34 mouse cellular contexts compared by ENCODE assay signal in the genomic region with DNA sequence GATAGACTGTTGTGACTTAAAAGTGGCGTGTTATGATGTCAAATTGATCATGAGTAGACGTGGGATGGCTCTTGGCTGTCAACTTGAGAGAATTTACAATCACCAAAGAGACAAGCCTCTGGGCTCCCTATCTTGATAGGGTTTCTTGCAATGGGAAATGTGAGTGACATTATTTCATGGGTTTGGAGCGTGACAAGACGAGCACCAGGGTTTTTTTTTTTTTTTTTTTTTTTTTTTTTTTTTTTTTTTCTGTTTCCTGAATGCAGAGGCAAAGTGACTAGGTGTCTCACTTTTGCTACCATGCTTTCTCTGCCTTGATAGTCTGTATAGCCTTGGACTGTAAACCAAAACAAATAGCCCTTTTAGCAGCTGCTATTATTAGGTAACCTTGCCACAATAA. TPM values are rescaled to one million over a fixed set of nuclear protein-coding genes. Genes with fewer than 3 reads are reported as not detected.
"Had no signal": no experiment of that assay in that cellular context is flagged by ENCODE, and none has a peak within 500 bp of the region (broad histone marks: within the 10 kb centered on the region; RNA-seq: fewer than 3 reads in every experiment).

No protein-coding gene starts in this region.

- DNase-seq: left cerebral cortex, postnatal 4 days; liver; liver, embryonic 13.5 days; liver, postnatal 0 days; lung, adult 2 months; lung, embryonic 14.5 days; lung, postnatal 10 days; lung, postnatal 14 days; lung, postnatal 36 days; lung, postnatal 4 days; midbrain, embryonic 14.5 days had no signal

- H3K9ac ChIP-seq: limb, embryonic 12.5 days; limb, embryonic 13.5 days; limb, embryonic 15.5 days; liver, embryonic 12.5 days; liver, embryonic 13.5 days; liver, embryonic 14.5 days; liver, embryonic 15.5 days; liver, postnatal 0 days; lung, embryonic 14.5 days; lung, embryonic 15.5 days; midbrain, embryonic 12.5 days; midbrain, embryonic 13.5 days; midbrain, embryonic 15.5 days; neural tube, embryonic 12.5 days had no signal

- ATAC-seq: liver, embryonic 12.5 days; liver, postnatal 0 days; lung, postnatal 0 days; midbrain, embryonic 13.5 days; midbrain, embryonic 15.5 days; midbrain, embryonic 16.5 days had no signal

- H3K27ac ChIP-seq: limb, embryonic 10.5 days; limb, embryonic 12.5 days; limb, embryonic 13.5 days; limb, embryonic 15.5 days; liver, embryonic 12.5 days; liver, embryonic 13.5 days; liver, embryonic 14.5 days; liver, embryonic 15.5 days; lung, embryonic 15.5 days; macrophage; midbrain, embryonic 10.5 days; midbrain, embryonic 12.5 days; midbrain, embryonic 13.5 days; midbrain, embryonic 15.5 days; neural tube, embryonic 12.5 days had no signal

- H3K36me3 ChIP-seq: limb, embryonic 10.5 days; limb, embryonic 12.5 days; limb, embryonic 13.5 days; limb, embryonic 15.5 days; liver, embryonic 12.5 days; liver, embryonic 13.5 days; liver, embryonic 15.5 days; lung, embryonic 15.5 days; midbrain, embryonic 10.5 days; midbrain, embryonic 12.5 days; midbrain, embryonic 13.5 days; midbrain, embryonic 15.5 days; neural tube, embryonic 12.5 days had no signal

- H3K4me2 ChIP-seq: limb, embryonic 12.5 days; limb, embryonic 13.5 days; limb, embryonic 15.5 days; liver, embryonic 11.5 days; liver, embryonic 12.5 days; liver, embryonic 13.5 days; liver, embryonic 15.5 days; lung, embryonic 14.5 days; lung, embryonic 15.5 days; midbrain, embryonic 11.5 days; midbrain, embryonic 12.5 days; midbrain, embryonic 13.5 days; midbrain, embryonic 15.5 days; neural tube, embryonic 12.5 days had no signal

- H3K4me3 ChIP-seq: limb, embryonic 10.5 days; limb, embryonic 12.5 days; limb, embryonic 13.5 days; limb, embryonic 15.5 days; liver, embryonic 12.5 days; liver, embryonic 13.5 days; liver, embryonic 15.5 days; lung, embryonic 15.5 days; megakaryocyte, embryonic 14.5 days; midbrain, embryonic 10.5 days; midbrain, embryonic 12.5 days; midbrain, embryonic 13.5 days; midbrain, embryonic 15.5 days; myocyte; neural tube, embryonic 12.5 days had no signal

- H3K9me3 ChIP-seq: limb, embryonic 10.5 days; limb, embryonic 15.5 days; liver, embryonic 13.5 days; liver, embryonic 15.5 days; lung, embryonic 15.5 days; midbrain, embryonic 12.5 days; midbrain, embryonic 15.5 days; neural tube, embryonic 12.5 days had no signal

- H3K27me3 ChIP-seq: limb, embryonic 12.5 days; limb, embryonic 13.5 days; limb, embryonic 15.5 days; liver, embryonic 12.5 days; liver, embryonic 13.5 days; liver, embryonic 15.5 days; lung, embryonic 15.5 days; midbrain, embryonic 12.5 days; midbrain, embryonic 13.5 days; midbrain, embryonic 15.5 days; neural tube, embryonic 12.5 days had no signal

RNA-seq across cellular contexts. Expression of a gene that starts 43.7 kb away (rescaled TPM):
- total RNA-seq: megakaryocyte progenitor cell, adult 5-6 weeks; megakaryocyte-erythroid progenitor cell, adult 5-6 weeks; monocyte, adult 5-6 weeks had no signal
- polyA plus RNA-seq: macrophage had no signal
